Mouse (Mus musculus) thymus, adult 2 months (tissue): Measurements from ENCODE around the gene Strbp. TPM values are rescaled to one million over a fixed set of nuclear protein-coding genes. Genes with fewer than 3 reads are reported as not detected.

Experiments used
- DNase-seq: peaks from one replicate; pipeline ENCODE4 v3.0.0; 2021
- H3K27ac ChIP-seq: fragments of 200-500 bp; 2 replicates; pipeline ENCODE4 v1.5.1; 2012; ENCODE audit warnings: low read length, control low read depth; ENCODE audit not compliant: control insufficient read depth, insufficient read depth
- H3K27me3 ChIP-seq: fragments of 200-500 bp; 2 replicates; pipeline ENCODE4 v1.6.1; 2012; ENCODE audit warnings: mild to moderate bottlenecking, low read length, moderate library complexity, mixed read lengths; ENCODE audit not compliant: control insufficient read depth, insufficient read depth
- H3K36me3 ChIP-seq: fragments of 200-500 bp; 2 replicates; pipeline ENCODE4 v1.6.1; 2012; ENCODE audit warnings: mild to moderate bottlenecking, low read length, moderate library complexity; ENCODE audit not compliant: control insufficient read depth, insufficient read depth
- H3K4me1 ChIP-seq: fragments of 200-500 bp; replicated peaks from 2 replicates; pipeline ENCODE4 v1.6.1; 2012; ENCODE audit warnings: low read length; ENCODE audit not compliant: control insufficient read depth, insufficient read depth
- H3K4me3 ChIP-seq: fragments of 200-500 bp; 2 replicates; pipeline ENCODE4 v1.5.1; 2012; ENCODE audit warnings: mild to moderate bottlenecking, low read length, control low read depth, moderate library complexity; ENCODE audit not compliant: control insufficient read depth, insufficient read depth
- CTCF ChIP-seq: fragments of 200-500 bp; IDR thresholded peaks from 2 replicates; pipeline ENCODE4 v1.5.1; 2012; ENCODE audit warnings: mild to moderate bottlenecking, control low read depth, low read length, moderate library complexity, borderline replicate concordance; ENCODE audit not compliant: control insufficient read depth, poor library complexity, insufficient read depth; ENCODE audit errors: extremely low read depth
- POLR2A ChIP-seq: fragments of 200-500 bp; IDR thresholded peaks from 2 replicates; pipeline ENCODE4 v1.6.1; 2012; ENCODE audit warnings: mild to moderate bottlenecking, low read length, control low read depth, moderate library complexity; ENCODE audit not compliant: control insufficient read depth, poor library complexity, insufficient read depth; ENCODE audit errors: extremely low read depth
- WGBS: fragments of 180-500 bp; shearing (Covaris S2); methylation state at CpG from one replicate; pipeline ENCODE4 v1.1.7; 2018; 5-methylcytosine and 5-hydroxymethylcytosine counted together
- polyA plus RNA-seq: library from polyadenylated mRNA; depleted of rRNA; stranded (reverse); fragments of >200 nt; gene quantifications from 2 replicates; pipeline ENCODE4 v1.2.3, GENCODE M21; 2012

The Strbp gene
- polyA plus RNA-seq, 1 experiment = 10.6 TPM

DNA sequence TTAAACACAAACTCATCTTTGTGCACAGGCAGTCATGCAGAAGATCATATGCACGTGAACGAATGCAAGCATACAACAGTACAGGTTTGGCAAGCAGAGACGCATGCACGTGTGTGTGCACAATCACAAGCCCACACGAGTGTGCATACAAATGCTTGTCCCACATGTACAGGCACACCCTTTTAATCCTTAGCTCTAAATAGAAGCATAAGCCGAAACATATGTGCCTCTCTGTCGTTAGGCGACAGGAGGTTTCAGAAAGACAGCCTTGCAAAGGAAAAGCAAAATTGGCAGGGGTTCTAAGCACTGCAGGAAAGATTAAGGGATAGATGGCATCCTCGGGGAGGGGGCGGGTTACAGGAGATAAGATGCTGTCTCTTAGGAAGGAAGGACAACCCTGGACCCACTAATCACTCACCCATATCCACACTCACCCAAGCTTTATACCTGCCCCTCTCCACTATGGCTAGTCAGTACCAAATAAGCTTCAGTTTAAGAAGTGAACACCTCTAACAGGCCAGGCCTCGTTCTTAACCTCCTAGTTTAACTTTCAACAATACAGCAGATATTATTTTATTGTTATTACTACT, 19.9 kb upstream of the Strbp start:
- TF ChIP-seq POLR2A (no peak), CTCF (no peak)
- Histone ChIP-seq H3K36me3 (no peaks in the 10 kb centered on the region), H3K4me3 (no peak overlapping the region), H3K27ac (no peak overlapping the region), H3K4me1 (peaks cover 12% of the 10 kb centered on the region), H3K27me3 (no peaks in the 10 kb centered on the region)
- DNase-seq = no peak
- 95% methylated on average over 11 of the region's 11 CpGs for WGBS

DNA sequence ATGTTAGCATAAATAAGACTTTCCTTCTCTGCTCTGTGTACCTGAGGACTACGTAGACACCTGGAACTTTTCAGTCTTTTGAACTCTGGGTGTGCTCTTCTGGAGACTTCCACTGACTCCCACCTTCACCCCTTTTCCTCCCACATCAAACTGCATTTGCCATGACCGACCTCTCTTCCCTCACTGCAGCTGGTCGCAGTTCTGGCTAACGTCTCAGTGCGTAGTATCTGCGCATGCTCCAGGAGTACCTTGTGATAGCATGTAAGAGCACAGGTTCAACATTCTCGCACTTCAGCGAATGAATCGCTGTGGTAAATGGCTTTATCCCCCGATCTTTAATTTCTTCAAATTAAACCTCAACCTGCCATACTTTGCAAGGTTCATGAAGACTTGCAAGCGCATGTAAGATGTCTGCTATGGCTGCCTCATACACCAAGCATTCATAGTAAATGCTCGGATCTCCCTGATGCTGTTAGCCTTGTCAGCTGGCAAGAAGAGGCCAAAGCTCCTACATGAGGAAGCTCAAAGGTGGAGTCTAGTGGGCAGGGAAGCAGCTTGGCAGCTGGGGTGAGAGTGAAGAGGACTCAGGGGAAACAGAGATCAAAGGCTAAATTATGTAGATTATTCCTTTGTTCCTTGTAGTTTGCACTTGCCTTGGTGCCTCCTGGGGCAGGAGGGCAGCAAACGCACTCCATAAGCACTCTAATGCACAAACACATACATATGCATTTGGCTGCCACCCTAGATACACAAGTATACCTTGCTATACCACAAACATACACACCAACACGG, 19.2 kb upstream of the Strbp start:
- peak; percentile 11 for DNase-seq
- H3K4me3 ChIP-seq = no peak overlapping the region
- H3K4me1 ChIP-seq = peaks cover 12% of the 10 kb centered on the region
- H3K36me3 ChIP-seq = no peaks in the 10 kb centered on the region
- 48% methylated on average over 14 of the region's 14 CpGs for WGBS
- no peaks in the 10 kb centered on the region for H3K27me3 ChIP-seq
- peak overlapping the region; percentile 30; the same call in 1 of the 2 replicates for H3K27ac ChIP-seq
- TF ChIP-seq POLR2A = no peak
- TF ChIP-seq CTCF = no peak

DNA sequence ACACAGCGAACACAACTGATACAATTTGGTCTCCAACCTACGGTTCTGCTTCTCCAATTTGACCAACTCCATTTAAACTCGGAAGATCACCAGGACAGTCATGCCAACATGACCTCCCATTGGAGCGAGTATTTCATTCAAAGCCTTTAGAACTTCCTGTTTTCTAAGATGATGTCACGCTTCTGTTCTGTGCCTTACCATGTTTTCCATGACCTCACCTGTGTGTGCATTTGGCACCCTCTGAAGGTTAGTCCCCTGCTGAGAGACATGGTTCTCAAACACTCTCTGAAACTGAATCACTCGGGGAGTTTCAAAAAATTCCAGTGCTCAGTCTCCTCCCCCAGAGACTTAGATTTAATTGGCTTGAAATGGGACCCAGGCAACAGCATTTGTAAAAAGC, 12.6 kb upstream of the Strbp start:
- TF ChIP-seq CTCF (no peak), POLR2A (no peak)
- WGBS = 85% methylated on average over 6 of the region's 6 CpGs

DNA sequence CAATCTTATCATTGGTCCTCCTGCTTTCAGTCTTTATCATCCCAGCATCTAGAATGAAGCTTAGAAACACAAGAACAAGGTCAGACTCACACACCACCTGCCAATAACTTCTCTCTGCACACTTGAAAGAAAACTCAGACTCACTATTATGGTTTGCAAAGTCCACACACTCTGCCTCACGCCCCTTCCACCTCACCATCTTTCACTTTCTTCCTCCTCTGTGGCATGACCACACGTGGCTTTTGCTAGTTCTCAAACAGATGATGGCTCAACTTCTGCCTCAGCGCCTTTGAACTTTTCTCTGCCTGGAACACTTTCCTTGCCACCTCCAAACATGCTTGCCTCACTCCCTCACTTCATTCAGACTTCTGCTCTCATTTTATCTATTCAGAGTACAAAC, 11.7 kb upstream of the Strbp start:
- 6% methylated on average over 3 of the region's 3 CpGs for WGBS
- DNase-seq = no peak
- no peak for TF ChIP-seq POLR2A
- TF ChIP-seq CTCF = no peak

More for the DNA sequence above, 12.6 kb upstream of the Strbp start:
- Histone ChIP-seq H3K4me1 (peaks cover 3% of the 10 kb centered on the region), H3K27ac (no peak overlapping the region), H3K36me3 (no peaks in the 10 kb centered on the region), H3K27me3 (no peaks in the 10 kb centered on the region), H3K4me3 (no peak overlapping the region)
- no peak for DNase-seq

DNA sequence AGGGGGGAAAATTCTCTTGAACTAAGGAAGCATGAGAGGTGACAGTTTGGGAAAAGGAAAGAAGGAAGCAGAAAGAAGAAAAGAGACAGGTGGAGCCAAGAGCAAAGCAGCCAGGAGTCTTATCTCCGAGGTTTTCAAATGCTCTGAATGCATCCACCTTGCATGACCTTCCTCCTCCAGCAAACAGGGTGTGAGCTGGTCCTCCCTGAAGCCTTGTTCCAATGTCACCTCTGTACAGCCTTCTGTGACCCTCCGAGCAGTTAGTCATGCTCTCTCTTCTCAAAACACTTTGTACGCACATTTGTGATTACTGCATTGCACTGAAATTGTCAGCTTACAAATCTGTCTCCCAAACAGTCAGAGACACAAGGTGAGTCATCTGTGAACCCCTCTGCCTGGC, 9.4 kb upstream of the Strbp start:
- WGBS = 93% methylated on average over 3 of the region's 3 CpGs
- no peak for DNase-seq
- Histone ChIP-seq H3K4me1 (peaks cover 3% of the 10 kb centered on the region), H3K27ac (no peak overlapping the region), H3K4me3 (no peak overlapping the region), H3K36me3 (no peaks in the 10 kb centered on the region), H3K27me3 (no peaks in the 10 kb centered on the region)
- TF ChIP-seq CTCF = no peak

More for the DNA sequence above, 11.7 kb upstream of the Strbp start:
- Histone ChIP-seq H3K4me1 (peaks cover 3% of the 10 kb centered on the region), H3K4me3 (no peak overlapping the region), H3K27ac (no peak overlapping the region), H3K36me3 (no peaks in the 10 kb centered on the region), H3K27me3 (no peaks in the 10 kb centered on the region)

DNA sequence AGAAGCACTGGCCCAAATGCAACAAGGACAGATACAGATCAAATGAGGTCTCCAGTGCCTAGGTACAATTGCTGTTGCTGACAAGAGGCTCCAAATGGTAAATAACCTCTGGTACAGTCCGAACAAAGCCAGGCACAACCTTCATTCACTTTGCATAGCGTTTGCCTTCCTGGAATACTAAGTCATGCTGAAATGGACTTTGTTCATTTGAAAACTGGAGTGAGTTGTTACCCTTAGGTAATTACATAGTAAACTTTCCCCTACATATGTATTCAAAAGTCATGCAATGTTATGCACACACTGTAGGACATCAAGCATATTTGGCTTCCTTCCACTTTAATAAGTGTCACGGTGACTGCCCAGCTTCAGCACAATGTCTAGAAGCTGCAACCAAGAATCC, 5.2 kb upstream of the Strbp start:
- no peak for DNase-seq

DNA sequence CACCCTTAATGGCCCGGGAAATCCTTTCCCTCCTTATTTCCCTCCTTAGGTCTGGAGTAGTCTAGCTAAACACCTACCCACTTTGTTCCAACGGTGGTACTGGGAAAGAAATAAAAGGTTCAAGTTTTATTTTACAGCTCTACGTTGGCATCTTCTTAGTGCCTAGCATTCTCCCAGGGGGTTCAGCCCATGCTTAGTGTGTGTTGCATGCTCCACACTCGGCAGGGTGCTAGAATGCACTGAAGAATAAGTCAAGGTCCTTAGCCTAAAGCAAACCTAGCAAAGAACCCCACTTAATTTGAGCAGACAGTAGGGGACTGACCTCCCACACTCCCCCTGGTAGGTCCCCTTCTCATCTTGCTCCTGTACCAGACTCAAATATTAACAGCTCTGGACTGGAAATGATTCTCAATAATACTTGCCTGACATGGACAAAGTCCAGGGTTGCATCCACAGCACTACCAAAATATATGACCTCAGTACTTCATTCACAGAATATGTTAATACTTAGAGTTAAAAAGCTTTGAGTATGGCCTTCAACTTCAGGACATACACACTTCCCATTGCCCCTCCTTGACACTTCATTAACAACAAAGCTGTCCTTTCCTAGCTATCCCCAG, 592 bp upstream of the Strbp start:
- Histone ChIP-seq H3K4me3 (no peak overlapping the region), H3K27me3 (no peaks in the 10 kb centered on the region), H3K36me3 (no peaks in the 10 kb centered on the region), H3K4me1 (peaks cover 8% of the 10 kb centered on the region), H3K27ac (no peak overlapping the region)
- DNase-seq = no peak
- WGBS = 41% methylated on average over 4 of the region's 4 CpGs
- TF ChIP-seq CTCF (no peak), POLR2A (no peak)

More for the DNA sequence above, 5.2 kb upstream of the Strbp start:
- no peaks in the 10 kb centered on the region for H3K27me3 ChIP-seq
- WGBS = 97% methylated on average over 3 of the region's 3 CpGs
- H3K4me3 ChIP-seq = no peak overlapping the region
- no peaks in the 10 kb centered on the region for H3K36me3 ChIP-seq
- H3K27ac ChIP-seq = no peak overlapping the region
- no peak for TF ChIP-seq CTCF
- no peak for TF ChIP-seq POLR2A
- H3K4me1 ChIP-seq = no peaks in the 10 kb centered on the region
